Mouse (Mus musculus) spleen, adult 18-20 months (tissue): ENCODE data around the gene Taar4.
A peak's percentile ranks its signal among the peaks of the same experiment; 100 is the strongest.

ENCODE experiments used
- DNase-seq, 2 experiments: peaks; one replicate each; pipeline ENCODE4 v3.0.0; 2022; ENCODE audit warnings: mixed read lengths in 2 of 2

Gene Taar4

DNA sequence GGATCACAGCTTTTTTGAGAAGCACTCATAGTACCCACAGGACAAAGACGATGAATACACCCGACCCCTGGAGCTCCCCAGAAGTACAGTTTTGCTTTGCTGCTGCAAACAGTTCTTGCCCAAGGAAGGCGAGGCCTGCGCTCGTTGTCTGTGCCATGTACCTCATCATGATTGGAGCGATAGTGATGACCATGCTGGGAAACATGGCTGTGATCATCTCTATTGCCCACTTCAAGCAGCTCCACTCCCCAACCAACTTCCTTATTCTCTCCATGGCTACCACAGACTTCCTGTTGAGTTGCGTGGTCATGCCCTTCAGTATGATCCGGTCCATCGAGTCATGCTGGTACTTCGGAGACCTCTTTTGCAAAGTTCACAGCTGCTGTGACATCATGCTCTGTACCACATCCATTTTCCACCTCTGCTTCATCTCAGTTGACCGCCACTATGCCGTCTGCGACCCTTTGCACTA lies at the start of gene Taar4:
TSS of gene Taar4 (plus strand) at position 51 of the 472 bp plus-strand sequence.
- no peak for DNase-seq

GRCm38 (mm10) chr10:23920056-23920455 lies 40.2 kb upstream of the Taar4 start, which contains the start of gene Taar1:
TSS of gene Taar1 (plus strand) at chr10:23920356.
- no peak for DNase-seq

DNA sequence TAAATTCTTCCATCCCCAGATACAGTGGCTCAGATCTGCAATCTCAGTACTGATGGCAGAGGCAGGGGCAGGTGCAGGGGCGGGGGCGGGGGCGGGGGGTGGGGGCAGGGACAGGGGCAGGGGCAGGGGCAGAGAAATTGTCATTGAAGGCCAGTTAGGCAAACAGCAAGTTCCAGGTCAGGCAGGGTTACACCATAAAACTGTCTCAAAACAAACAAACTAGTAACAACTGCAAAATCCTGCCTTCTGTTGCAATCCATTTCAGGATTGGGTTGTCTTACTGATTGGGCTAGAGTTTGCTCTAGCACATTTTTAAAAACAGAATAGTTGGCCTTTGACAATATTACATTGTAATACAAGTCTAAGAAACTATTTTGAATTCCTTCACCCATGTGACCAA lies 37.8 kb upstream of the Taar4 start:
- no peak for DNase-seq

DNA sequence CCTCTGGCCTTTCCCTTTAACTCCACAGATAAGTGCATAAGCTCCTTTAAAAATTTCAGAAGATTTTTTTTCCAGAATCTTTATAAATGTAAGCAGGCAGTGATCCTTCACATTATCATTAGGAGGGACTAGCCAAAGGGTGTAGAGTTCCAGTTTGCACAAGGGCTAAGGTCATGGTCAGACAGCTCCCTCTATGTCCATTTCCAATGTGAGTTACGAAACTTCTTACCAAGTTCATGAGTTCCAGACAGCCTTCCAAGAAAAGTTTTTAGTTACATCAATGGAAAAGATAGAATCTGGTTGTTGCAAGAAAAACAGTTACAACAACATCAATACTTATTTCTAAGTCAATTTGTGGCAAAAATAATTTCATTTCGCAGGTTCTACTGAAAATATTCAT lies 36.4 kb upstream of the Taar4 start:
- no peak for DNase-seq

GRCm38 (mm10) chr10:23937613-23938012 lies 22.7 kb upstream of the Taar4 start:
- DNase-seq = no peak

GRCm38 (mm10) chr10:23938312-23938711 lies 22.0 kb upstream of the Taar4 start, which contains the start of gene Taar2:
TSS of gene Taar2 (plus strand) at chr10:23938572.
- DNase-seq = no peak

DNA sequence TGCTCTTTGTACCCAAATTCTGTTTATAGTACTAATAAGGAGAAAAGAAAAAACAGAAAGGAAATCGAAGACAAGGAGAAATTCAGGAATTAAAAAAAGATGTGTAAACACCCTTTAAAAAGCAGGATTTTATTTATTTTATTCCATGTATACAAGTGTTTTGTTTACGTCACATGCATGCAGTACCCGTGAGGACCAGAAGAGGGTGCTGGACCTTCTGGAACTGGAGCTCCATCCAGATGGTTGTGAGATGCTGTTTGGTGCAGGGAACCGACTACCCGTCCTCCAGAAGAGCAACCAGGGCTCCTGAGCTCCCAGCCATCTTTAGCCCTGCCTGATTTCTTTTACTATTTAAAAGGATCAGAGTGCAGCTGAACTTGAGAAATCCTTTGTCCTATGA lies 17.8 kb upstream of the Taar4 start:
- DNase-seq = no peak

DNA sequence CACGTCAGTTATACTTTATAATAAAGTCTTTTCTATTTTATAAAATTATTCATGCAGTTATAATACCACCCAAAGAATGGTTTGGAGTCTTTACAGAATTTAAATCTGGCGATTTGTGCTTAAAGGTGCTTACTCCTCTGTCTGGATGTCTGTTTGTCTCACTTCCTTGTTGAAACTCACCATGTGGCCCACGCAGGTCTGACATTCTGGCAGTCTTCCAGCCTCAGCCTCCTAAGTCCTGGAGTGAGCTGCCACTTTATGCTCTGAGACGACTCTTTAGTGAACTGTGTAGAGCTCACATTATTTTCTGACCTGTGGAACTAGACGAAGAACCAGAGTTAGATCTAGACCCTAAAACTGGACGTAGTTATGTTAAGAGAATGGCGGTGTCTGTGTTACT lies 12.3 kb upstream of the Taar4 start:
- no peak for DNase-seq

DNA sequence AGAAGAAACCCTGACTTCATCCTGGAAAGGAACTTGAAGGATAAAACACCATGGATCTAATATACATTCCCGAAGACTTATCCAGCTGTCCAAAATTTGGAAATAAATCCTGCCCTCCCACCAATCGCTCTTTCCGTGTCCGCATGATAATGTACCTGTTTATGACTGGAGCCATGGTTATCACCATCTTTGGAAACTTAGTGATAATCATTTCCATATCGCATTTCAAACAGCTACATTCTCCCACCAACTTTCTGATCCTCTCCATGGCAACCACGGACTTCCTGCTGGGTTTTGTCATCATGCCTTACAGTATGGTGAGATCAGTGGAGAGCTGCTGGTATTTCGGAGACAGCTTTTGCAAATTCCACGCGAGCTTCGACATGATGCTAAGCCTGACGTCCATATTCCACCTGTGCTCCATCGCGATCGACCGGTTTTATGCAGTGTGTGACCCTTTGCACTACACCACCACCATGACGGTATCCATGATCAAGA lies 10.7 kb upstream of the Taar4 start, which contains the start of gene Taar3:
TSS of gene Taar3 (plus strand) at position 51 of the 498 bp plus-strand sequence.
- DNase-seq = no peak

- DNase-seq = no peak
Observed at GRCm38 (mm10) chr10:23951714-23952113, 8.6 kb upstream of the Taar4 start.

DNA sequence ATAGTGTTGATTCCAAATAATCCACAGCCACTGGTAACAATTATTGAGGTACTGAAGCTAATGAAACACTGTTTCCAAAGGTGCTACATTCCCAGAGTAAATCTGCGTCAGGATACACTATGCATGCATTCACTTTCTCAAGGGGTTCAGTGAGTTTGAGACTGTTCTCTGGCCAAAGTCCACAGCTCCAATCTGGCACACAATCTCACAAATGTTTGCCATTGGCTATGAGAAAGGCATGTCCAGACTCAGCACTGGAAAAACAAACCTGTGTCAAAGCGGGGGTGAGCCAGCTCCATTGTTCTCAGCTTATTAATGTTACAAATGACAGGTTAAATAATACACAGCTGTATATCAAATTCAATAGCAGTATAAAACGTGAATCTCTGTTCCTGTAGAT lies 1.2 kb upstream of the Taar4 start:
- DNase-seq = no peak

DNA sequence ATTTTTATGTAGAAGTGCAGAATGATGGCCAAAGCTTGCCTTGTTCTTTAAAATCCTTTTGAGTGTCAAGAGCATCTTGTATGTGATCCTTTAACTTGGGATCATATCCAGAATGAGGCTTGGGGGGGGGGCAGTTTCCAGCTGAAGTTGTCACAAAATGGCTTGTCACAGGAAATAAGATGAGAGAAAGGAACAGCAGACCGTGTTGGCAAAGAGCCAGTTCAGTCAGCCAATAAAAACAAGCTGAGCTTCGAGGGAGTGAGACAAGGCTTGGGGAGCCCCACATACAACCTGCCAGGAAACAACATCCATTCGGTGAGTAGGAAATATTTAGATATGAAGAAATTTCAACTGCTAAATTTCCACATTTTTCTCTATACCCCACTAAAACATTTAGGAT lies 3.1 kb downstream of the Taar4 start:
- DNase-seq = no peak

- DNase-seq = no peak
Observed at GRCm38 (mm10) chr10:23964921-23965610, 4.8 kb downstream of the Taar4 start.

GRCm38 (mm10) chr10:23970656-23971165 lies 10.4 kb downstream of the Taar4 start, which contains the start of gene Taar5:
TSS of gene Taar5 (plus strand) at chr10:23970706.
- no peak for DNase-seq

- no peak for DNase-seq
Observed at GRCm38 (mm10) chr10:23971256-23971655, 11.0 kb downstream of the Taar4 start.

DNA sequence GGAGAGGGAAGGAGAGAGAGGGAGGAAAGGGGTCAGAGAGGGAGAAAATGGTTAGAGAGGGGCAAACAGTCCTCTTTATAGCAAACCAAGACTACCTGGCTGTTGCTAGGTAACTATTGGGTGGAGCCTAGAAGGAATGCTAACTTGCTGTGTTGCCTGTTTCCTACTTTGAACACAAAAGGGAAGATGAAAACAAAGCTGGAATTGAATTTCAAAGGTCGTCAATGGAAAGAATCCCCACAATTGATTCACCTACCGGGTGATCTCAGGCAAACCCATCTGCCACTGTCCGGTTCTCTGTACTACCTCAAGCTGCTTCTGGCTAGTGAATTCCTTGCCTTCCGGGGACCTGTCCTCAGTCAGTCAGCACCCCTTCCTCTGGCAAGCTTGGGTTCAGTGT lies 17.7 kb downstream of the Taar4 start:
- DNase-seq = no peak

GRCm38 (mm10) chr10:23978901-23979705 lies 18.8 kb downstream of the Taar4 start:
- peak in 1 of 2 experiments; percentile 35 for DNase-seq

GRCm38 (mm10) chr10:23985546-23985945 lies 25.3 kb downstream of the Taar4 start, which contains the start of gene Taar6:
TSS of gene Taar6 (minus strand) at chr10:23985646.
- no peak for DNase-seq

DNA sequence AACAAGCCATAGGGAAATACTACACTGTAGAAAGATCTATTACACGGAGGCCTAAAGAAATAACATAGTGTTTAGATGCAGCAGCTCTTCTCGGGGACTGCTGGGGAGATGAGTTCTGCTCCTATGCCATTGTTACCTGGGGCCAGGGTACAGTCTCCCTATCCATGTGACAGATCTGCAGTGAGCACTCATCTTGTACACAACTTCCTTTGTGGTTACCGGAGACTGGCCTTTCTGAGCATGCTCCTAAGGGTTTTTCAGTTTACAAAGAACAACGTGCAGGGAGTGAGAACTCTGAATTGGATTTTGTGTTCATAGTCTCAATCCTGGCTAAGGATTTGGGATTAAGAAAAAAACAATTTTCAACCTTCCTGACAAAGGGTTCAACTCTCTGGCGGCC lies 26.1 kb downstream of the Taar4 start:
- DNase-seq = no peak

- no peak for DNase-seq
Observed at GRCm38 (mm10) chr10:23993381-23993780, 33.1 kb downstream of the Taar4 start, which contains the start of gene Taar7a. TSS of gene Taar7a (minus strand) at chr10:23993481.

DNA sequence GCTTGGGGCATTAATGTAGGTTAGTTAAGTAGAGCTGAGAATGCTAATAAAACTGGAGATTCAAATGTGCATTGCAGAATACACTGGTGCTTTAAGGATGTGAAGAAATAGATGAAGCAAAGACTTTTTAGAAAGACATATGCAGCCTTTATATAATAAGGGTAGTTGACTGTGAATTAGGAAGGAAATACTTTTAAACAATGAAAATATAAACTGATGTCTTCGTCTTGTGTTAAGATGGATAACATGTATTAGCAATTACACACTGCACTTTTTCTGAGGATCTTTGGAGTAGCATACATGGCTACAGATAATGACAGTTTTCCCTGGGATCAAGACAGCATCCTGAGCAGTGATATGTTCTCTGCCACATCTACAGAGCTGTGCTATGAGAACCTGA lies 39.3 kb downstream of the Taar4 start, which contains the start of gene Taar7b:
TSS of gene Taar7b (plus strand) at position 301 of the 400 bp plus-strand sequence.
- DNase-seq = no peak

DNA sequence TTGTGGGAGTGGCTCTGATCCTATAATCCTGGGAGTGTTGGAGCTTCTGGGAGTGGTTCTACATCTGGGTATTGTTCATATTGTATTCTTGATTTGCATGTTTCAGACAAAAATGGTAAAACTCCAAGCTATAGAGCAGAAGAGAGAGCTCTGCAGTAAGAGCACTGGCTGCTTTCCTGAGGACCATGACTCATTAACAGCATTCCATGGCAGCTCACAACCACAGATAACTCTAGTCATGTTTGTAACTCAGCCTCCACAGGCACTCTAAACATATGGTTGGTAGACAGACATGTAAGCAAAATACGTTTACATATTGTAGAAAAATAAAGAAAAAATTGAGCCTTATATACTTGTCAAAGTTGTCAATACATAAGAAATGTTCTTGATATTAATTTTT lies 46.1 kb downstream of the Taar4 start:
- DNase-seq = no peak

GRCm38 (mm10) chr10:24007034-24007433 lies 46.7 kb downstream of the Taar4 start:
- no peak for DNase-seq
